Mouse (Mus musculus) layer of hippocampus, postnatal 25 days (tissue): ENCODE data around the gene Bco2. TPM values are rescaled to one million over a fixed set of nuclear protein-coding genes. Genes with fewer than 3 reads are reported as not detected.

ENCODE experiments used
- DNase-seq, 2 experiments: peaks; one replicate each; pipeline ENCODE4 v3.0.0; 2022; ENCODE audit warnings: mixed read lengths in 2 of 2, low spot score in 1 of 2; ENCODE audit errors: extremely low spot score in 1 of 2
- total RNA-seq, 2 experiments: library from RNA; stranded (reverse); gene quantifications; 2 replicates each; pipeline ENCODE4 v1.2.3; 2021

Gene Bco2
- total RNA-seq = 1 to 10 TPM; 3.5 to 3.8 TPM

DNA sequence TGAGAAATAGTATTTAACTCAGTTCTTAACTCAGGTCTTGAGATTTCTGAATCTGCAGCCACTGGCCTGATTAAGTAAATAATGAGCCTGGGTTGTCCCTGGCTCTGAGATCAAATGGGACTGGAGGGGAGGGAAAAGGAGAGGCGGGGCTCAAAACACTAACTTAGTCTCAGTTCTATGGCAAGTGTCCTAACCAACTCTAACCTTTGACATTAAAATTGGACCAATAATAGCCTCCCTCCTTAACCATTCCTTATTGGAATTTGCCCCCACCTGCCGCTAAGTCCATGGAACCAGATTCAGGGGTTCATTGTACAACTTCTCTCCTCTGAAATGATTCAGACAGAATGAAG lies at the start of gene Bco2:
TSS of gene Bco2 (minus strand) at position 88 of the 353 bp plus-strand sequence.
- DNase-seq = no peak

DNA sequence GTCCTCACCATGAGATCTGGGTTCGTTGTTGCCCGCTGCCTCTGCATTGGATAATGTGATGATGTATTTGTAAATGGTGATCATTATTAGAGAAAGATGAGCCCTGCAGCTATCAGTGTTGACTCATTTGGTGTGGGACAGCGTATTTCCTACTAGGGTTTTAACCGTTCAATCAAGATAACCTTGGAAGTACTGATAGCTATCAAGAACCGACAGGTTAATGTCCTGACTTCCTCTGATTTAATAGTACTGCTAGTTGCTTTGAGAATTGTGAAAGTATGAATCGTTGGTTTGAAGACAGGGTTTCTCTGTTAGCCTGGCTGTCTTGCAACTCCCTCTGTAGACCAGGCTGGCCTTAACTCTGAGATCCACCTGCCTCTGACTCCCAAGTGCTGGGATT lies 49.4 kb upstream of the Bco2 start:
- no peak for DNase-seq

DNA sequence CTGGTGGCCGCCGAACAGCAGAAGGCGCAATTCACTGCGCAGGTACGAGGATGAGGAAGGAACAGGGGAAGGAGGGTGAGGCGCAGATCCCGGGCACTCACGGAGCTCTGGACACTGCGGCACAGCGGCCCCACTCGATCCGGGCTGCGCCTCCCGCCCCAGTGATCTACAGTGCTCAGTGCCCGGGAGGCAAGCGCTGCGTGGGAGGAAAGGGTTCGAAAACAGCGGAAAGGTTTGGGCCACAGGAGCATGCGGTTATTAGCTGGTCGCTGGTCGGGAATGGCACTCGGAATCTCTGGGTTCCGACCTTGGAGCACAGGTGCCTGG lies 49.0 kb upstream of the Bco2 start:
- DNase-seq = no peak

DNA sequence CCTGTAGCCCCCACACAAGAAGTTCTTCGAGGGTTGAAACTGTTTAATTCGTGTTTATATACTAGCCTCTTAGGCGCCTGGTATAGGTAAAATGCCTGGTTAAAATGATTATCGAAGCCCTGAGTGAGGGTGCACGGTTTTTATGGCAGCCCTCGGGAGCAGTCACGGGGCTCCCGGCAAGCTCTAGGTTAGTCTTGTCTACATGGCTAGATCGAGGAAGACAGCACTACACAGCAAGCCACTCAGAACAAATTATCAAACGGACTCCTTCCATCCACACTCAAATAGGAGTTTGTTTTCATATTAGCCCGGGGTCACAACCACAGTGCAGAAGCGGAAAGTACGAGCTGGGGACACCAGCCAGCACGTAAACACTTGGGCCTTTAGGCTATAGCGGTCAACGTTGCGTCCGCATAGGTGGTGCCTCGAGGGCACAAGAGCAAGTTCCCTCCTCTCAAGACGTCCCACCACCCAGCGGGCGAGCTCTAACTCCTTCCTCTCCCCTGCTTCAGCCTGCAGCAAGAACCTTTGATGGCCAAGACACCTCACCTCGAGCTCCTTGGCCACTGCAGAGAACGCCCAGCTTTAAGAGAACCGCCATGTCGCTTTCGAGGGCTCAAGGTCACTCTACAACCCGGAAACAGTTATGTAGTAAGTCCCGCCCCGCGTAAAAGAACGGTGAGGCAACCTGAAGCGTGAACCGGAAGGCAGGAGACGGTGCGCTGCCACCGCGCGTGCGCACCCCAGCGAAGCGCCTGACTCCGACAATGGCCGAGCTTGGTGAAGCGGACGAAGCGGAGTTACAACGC lies 48.4 kb upstream of the Bco2 start, which contains the start of the genes Sdhd and Timm8b:
TSS of gene Sdhd (minus strand) at position 624 of the 809 bp plus-strand sequence.
TSS of gene Timm8b (plus strand) at position 722 of the 809 bp plus-strand sequence.
- peak; percentile 84 for DNase-seq

GRCm38 (mm10) chr9:50602055-50602845 lies 47.3 kb upstream of the Bco2 start:
- DNase-seq = no peak

- DNase-seq = no peak
These were observed 46.6 kb upstream of the Bco2 start for GRCm38 (mm10) chr9:50601536-50601935.

DNA sequence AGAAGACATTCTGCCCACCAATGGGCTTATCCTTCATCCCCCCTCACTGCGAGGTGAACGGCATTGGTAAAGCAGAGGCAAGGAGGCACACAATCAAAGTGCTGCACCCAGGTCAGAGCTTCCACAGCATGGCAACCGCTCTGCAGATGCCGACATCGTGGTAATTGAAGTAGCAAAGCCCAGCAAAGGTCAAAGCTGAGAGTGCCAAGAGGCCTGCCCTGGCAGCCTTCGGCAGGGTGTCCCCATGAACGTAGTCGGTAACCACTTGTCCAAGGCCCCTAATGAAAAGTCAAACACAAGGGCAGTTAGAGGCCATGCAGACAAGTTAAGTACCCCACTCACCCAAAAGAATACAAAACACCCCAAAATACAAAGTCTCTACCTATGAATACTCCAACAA lies 42.0 kb upstream of the Bco2 start:
- DNase-seq = no peak

- no peak for DNase-seq
These were observed 39.9 kb upstream of the Bco2 start for GRCm38 (mm10) chr9:50594794-50595417.

GRCm38 (mm10) chr9:50593544-50593943 lies 38.6 kb upstream of the Bco2 start:
- peak in 1 of 2 experiments; percentile 27 for DNase-seq

DNA sequence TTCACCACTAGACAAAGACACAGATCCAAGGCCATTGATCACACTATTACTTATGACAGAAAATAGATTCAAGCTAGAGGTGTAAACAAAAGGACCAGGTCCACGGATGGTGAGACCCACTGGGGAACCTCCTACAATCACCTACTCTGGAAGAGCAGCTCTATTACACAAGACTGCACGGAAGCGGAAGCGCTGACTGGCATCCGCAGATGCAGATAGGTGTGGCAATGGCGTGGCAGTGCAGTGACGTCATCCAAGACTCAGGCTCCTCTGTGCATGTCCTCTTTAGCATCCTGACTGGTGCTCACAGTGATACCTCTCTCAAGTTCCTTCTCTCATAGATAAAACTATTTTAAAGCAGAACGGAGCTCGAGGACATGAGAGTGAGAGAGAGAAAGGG lies 38.0 kb upstream of the Bco2 start:
- no peak for DNase-seq

GRCm38 (mm10) chr9:50590856-50591518 lies 36.0 kb upstream of the Bco2 start:
- DNase-seq = no peak

GRCm38 (mm10) chr9:50586955-50587354 lies 32.0 kb upstream of the Bco2 start:
- DNase-seq = no peak

GRCm38 (mm10) chr9:50585145-50585818 lies 30.3 kb upstream of the Bco2 start:
- no peak for DNase-seq

GRCm38 (mm10) chr9:50580370-50580769 lies 25.4 kb upstream of the Bco2 start:
- DNase-seq = no peak

- DNase-seq = no peak
These were observed 14.9 kb upstream of the Bco2 start for GRCm38 (mm10) chr9:50569599-50570525.

DNA sequence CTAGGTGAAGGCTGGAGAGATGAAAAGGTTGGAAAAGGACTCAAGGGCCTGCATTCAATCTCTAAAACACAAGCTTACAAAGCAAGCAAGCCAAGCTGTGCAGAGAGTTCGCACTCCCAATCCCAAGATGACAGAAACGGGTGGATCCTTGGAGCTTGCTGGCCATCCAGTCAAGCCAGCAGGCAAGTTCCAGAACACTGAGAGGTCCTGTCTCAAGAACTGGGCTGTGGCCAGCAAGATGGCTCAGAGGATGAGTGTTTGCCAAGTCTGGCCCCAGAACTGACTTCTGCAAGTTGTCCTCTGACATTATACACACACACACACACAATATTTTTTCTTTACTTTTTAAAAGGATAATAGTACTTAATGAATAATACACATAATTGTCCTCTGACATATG lies 12.9 kb upstream of the Bco2 start:
- no peak for DNase-seq

GRCm38 (mm10) chr9:50567372-50567771 lies 12.4 kb upstream of the Bco2 start:
- DNase-seq = no peak

DNA sequence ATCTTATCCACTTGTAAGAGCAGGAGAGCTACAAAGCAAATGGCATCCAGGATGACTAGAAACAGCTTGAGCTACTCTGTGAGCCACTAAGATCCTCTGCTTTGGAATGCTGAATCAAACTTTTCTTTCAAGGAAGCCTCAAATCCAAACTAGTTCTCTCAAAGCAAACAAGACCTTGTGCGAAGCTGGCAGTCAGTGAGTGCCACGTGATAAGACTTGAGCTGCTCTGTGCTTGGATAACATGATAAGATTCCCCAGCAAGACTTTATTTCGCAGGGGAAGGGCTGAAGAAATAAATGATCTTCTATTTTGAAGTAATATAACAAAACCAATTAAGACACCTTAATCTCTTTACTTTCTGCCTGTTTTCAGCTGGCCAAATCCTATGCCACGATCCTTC lies 11.0 kb upstream of the Bco2 start:
- DNase-seq = no peak

DNA sequence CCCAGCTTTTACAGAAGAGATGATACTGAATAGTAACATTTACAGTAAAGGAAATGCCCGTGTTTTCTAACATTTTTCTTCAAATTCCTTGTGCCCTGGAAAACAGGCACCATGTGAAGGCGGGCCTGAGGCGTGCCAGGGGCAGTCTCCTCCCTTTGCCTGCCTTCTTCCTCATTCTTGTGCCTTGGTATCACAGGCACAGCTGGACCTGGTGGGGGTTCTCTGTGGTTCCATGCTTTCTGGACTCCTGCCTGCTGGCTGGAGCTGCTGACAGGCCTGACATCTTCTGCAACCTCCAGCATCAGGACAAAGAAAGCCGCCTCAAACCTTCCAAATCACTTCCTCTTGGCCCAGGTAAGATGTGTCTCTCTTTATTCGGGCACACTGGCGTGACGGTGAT lies 10.2 kb upstream of the Bco2 start:
- DNase-seq = no peak
